Mouse (Mus musculus) myocyte (in vitro differentiated cells): ENCODE measurements at regions not wholly inside any gene's neighbourhood (a gene's known extent, or its start where the extent isn't known, plus 50 kb on each side); places are given as distances from the start of the nearest gene placed in this dataset.

Source experiments
- H3K27me3 ChIP-seq: one replicate; pipeline ENCODE4 v1.6.1; 2011; ENCODE audit not compliant: control insufficient read depth, insufficient read depth, insufficient read length
- H3K36me3 ChIP-seq: one replicate; pipeline ENCODE4 v1.6.1; 2011; ENCODE audit not compliant: control insufficient read depth, insufficient read depth
- H3K4me2 ChIP-seq: one replicate; pipeline ENCODE4 v1.6.1; 2011; ENCODE audit warnings: low read depth, control low read depth
- H3K4me3 ChIP-seq: one replicate; pipeline ENCODE4 v1.5.1; 2011; ENCODE audit warnings: mild to moderate bottlenecking, control low read depth, moderate library complexity
- H3K79me2 ChIP-seq: one replicate; pipeline ENCODE4 v1.6.1; 2011; ENCODE audit not compliant: control insufficient read depth, insufficient read depth
- H3ac ChIP-seq: one replicate; pipeline ENCODE4 v1.6.1; 2011; ENCODE audit not compliant: control insufficient read depth, insufficient read length
- CEBPB ChIP-seq: IDR thresholded peaks from 2 replicates; pipeline ENCODE4 v1.6.1; 2011; ENCODE audit warnings: mild to moderate bottlenecking, moderate library complexity; ENCODE audit not compliant: poor library complexity, insufficient read depth, severe bottlenecking
- E2F4 ChIP-seq: IDR thresholded peaks from one replicate; pipeline ENCODE4 v1.6.1; 2011; ENCODE audit warnings: mild to moderate bottlenecking, control low read depth, moderate library complexity; ENCODE audit not compliant: insufficient read depth
- MAX ChIP-seq: IDR thresholded peaks from one replicate; pipeline ENCODE4 v1.6.1; 2011; ENCODE audit warnings: low read depth, mild to moderate bottlenecking, control low read depth
- MYOD1 ChIP-seq, 3 experiments: IDR thresholded peaks; one replicate each; pipeline ENCODE4 v1.6.1; 2011; ENCODE audit warnings: control low read depth in 2 of 3, low read depth in 2 of 3, mild to moderate bottlenecking in 2 of 3, moderate library complexity in 1 of 3; ENCODE audit not compliant: insufficient read length in 2 of 3, control insufficient read depth in 1 of 3
- MYOG ChIP-seq, 3 experiments: IDR thresholded peaks; one replicate each; pipeline ENCODE4 v1.6.1; 2011; ENCODE audit warnings: control low read depth in 2 of 3, low read depth in 2 of 3, mild to moderate bottlenecking in 2 of 3; ENCODE audit not compliant: insufficient read length in 2 of 3, control insufficient read depth in 1 of 3, insufficient read depth in 1 of 3
- POLR2A ChIP-seq: IDR thresholded peaks from one replicate; pipeline ENCODE4 v1.6.1; 2011; ENCODE audit warnings: low read depth, mild to moderate bottlenecking, control low read depth, moderate library complexity; ENCODE audit not compliant: insufficient read length
- POLR2AphosphoS2 ChIP-seq: IDR thresholded peaks from one replicate; pipeline ENCODE4 v1.6.1; 2011; ENCODE audit warnings: low read depth, control low read depth; ENCODE audit not compliant: insufficient read length
- REST ChIP-seq: IDR thresholded peaks from one replicate; pipeline ENCODE4 v1.6.1; 2011; ENCODE audit warnings: mild to moderate bottlenecking, control low read depth, moderate library complexity; ENCODE audit not compliant: insufficient read depth, insufficient read length
- SRF ChIP-seq: IDR thresholded peaks from one replicate; pipeline ENCODE4 v1.6.1; 2011; ENCODE audit warnings: low read depth; ENCODE audit not compliant: control insufficient read depth, insufficient read length
- TCF12 ChIP-seq: IDR thresholded peaks from one replicate; pipeline ENCODE4 v1.6.1; 2011; ENCODE audit warnings: mild to moderate bottlenecking, control low read depth; ENCODE audit not compliant: poor library complexity, insufficient read depth, severe bottlenecking
- TCF3 ChIP-seq: IDR thresholded peaks from one replicate; pipeline ENCODE4 v1.6.1; 2011; ENCODE audit warnings: low read depth, control low read depth; ENCODE audit not compliant: insufficient read length
- USF1 ChIP-seq: IDR thresholded peaks from one replicate; pipeline ENCODE4 v1.6.1; 2011; ENCODE audit warnings: low read depth, mild to moderate bottlenecking, control low read depth, moderate library complexity

DNA sequence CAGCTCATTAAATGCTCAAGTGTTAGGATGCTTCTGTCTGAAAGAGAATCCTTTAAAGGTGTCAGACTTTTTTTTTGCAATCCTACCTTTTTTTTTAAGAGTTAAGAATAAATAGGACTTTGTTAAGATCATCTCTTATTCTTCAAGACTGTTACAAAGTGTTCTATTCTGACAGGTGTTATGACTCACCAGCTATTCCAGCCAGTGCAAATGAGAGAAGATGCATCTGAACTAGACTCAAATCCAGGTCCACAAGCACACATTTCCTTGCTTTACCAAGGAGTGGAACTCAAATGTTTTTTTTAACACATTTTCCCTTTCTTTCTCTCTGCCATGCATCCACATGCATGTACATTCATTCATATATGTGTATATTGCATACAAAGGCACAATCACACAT is 98.4 kb upstream of the Atp10a start:
- no peaks in the 10 kb centered on the region for H3K36me3 ChIP-seq
- H3K4me2 ChIP-seq, result no peak overlapping the region
- no peaks in the 10 kb centered on the region for H3K79me2 ChIP-seq
- no peak for TF ChIP-seq TCF3
- TF ChIP-seq MYOD1 (IDR thresholded peaks at IDR 0.05; ENCODE audit: control insufficient read depth in 1 of 3, insufficient read length in 2 of 3, low read depth in 2 of 3), result no peak
- TF ChIP-seq SRF, result no peak
- TF ChIP-seq E2F4, result no peak
- no peak for TF ChIP-seq TCF12
- TF ChIP-seq MYOG (IDR thresholded peaks at IDR 0.05; ENCODE audit: control insufficient read depth in 1 of 3, insufficient read depth in 1 of 3, insufficient read length in 2 of 3, low read depth in 2 of 3), result no peak
- TF ChIP-seq REST, result no peak
- no peak for TF ChIP-seq MAX
- no peak for TF ChIP-seq POLR2AphosphoS2
- TF ChIP-seq CEBPB, result no peak
- TF ChIP-seq USF1, result no peak
- TF ChIP-seq POLR2A, result no peak
- no peaks in the 10 kb centered on the region for H3K27me3 ChIP-seq
- H3K4me3 ChIP-seq, result no peak overlapping the region
- H3ac ChIP-seq, result no peak overlapping the region

DNA sequence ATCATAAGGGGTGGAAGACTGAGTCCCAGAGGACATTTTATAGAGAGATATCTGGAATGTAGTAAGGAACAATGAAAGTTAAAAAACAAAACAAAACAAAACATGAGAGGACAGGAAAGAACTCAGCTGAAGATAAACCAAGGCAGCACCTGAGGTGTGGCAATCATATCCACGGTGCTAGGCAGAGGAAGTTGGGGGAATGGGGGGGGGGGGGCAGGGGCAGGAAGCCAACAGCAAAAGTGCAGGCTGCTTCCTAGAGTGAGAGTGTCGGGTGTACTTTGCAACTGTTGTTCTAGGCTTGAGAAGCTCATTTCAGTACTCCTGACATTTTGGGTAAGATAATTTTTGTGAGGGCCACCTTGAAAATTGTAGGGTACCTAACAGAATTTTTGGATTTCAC is 87.2 kb upstream of the Atp10a start:
- H3K27me3 ChIP-seq, result no peaks in the 10 kb centered on the region
- no peak for TF ChIP-seq POLR2A

DNA sequence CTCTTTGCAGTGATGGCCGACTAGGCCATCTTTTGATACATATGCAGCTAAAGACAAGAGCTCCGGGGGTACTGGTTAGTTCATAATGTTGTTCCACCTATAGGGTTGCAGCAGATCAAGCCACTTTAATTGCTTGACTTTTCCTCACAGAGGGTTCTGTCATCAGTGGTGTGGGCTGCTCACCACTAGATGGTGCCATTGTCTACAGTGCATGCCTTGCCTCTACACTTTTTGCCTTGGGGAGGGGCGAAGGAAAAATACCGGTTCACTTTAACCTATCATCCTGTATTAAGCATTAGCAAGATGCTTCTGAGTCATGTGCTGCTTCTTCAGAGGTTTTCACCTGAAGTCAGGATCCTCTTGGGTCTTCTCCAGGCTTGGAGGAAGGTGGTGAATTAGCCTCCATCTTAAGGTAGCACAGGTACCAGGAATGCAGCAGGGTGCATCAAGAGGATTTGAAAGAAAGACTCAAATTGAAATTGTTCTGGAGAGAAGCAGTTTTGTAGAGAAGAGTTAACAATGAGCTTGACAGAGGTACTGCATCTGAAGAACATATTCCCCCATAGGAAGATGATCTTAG is 71.6 kb upstream of the Atp10a start:
- Histone ChIP-seq H3K27me3 (no peaks in the 10 kb centered on the region), H3K4me3 (no peak overlapping the region), H3K79me2 (no peaks in the 10 kb centered on the region), H3K4me2 (no peak overlapping the region), H3ac (no peak overlapping the region), H3K36me3 (no peaks in the 10 kb centered on the region)
- no peak for TF ChIP-seq MAX
- TF ChIP-seq POLR2A, result no peak
- no peak for TF ChIP-seq SRF
- TF ChIP-seq MYOD1 (IDR thresholded peaks at IDR 0.05; ENCODE audit: control insufficient read depth in 1 of 3, insufficient read length in 2 of 3, low read depth in 2 of 3), result no peak
- no peak for TF ChIP-seq CEBPB
- TF ChIP-seq USF1, result no peak
- TF ChIP-seq POLR2AphosphoS2, result no peak

More for the DNA sequence above, 87.2 kb upstream of the Atp10a start:
- no peaks in the 10 kb centered on the region for H3K79me2 ChIP-seq
- no peaks in the 10 kb centered on the region for H3K36me3 ChIP-seq
- H3ac ChIP-seq, result no peak overlapping the region
- H3K4me2 ChIP-seq, result no peak overlapping the region
- H3K4me3 ChIP-seq, result no peak overlapping the region

DNA sequence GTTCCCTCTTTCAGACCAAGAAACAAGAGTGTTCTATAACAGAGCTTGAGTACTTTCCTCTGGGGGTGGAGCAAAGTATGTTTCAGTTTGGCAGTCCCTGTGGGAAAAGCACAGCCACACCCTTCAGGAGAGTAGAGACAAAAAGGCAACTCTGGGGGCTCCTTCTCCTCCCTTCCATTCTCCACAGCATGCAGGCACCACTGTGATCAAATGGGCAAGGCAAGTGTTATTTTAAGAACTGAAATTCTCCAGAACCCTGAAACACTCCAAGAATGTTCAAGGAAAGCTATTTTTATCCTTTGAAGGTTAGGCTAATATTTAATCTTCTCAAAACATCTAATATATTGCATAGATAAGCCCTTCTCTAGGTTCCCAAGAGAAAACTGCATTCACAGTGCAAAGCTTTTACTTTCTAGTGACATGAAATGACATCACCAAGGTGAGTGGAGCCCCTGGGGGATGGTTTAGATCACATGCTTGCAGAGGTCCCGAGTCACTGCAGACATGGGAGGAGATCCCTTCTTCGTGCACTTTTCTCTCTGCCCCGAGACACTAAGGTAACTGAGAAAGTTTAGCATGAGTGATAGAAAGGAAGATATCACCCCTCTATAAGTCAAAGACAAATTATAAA is 70.2 kb upstream of the Atp10a start:
- Histone ChIP-seq H3K27me3 (no peaks in the 10 kb centered on the region), H3K4me3 (no peak overlapping the region), H3K36me3 (no peaks in the 10 kb centered on the region), H3K4me2 (peak overlapping the region; percentile 27), H3K79me2 (no peaks in the 10 kb centered on the region), H3ac (no peak overlapping the region)
- no peak for TF ChIP-seq USF1
- no peak for TF ChIP-seq MYOD1 (IDR thresholded peaks at IDR 0.05; ENCODE audit: control insufficient read depth in 1 of 3, insufficient read length in 2 of 3, low read depth in 2 of 3)
- no peak for TF ChIP-seq POLR2AphosphoS2
- no peak for TF ChIP-seq CEBPB
- no peak for TF ChIP-seq SRF
- TF ChIP-seq TCF3, result no peak
- no peak for TF ChIP-seq TCF12
- TF ChIP-seq E2F4, result no peak

DNA sequence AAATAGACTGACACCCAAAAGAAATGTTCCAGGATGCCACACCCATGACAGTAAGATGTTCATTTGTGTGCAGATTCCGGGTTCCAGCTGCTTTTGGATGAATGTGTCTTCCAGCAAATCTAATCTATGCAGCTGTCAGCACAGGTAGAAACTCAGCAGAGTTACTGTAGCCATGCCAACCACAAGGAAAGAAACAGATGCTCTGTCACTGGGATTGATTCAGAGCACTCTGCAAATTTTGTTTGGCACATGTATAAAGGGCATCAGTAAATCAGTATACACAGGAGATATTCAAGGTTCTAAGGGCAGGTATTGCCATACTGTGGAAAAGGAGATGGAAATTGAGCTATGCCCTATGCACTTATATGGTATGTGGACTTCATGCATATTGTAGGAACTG is 60.0 kb upstream of the Atp10a start:
- Histone ChIP-seq H3K4me3 (no peak overlapping the region), H3K36me3 (no peaks in the 10 kb centered on the region), H3K27me3 (no peaks in the 10 kb centered on the region), H3K4me2 (no peak overlapping the region), H3K79me2 (no peaks in the 10 kb centered on the region), H3ac (no peak overlapping the region)
- TF ChIP-seq TCF12, result no peak
- TF ChIP-seq E2F4, result no peak
- TF ChIP-seq CEBPB, result no peak
- TF ChIP-seq POLR2AphosphoS2, result no peak
- no peak for TF ChIP-seq USF1
- no peak for TF ChIP-seq MYOG (IDR thresholded peaks at IDR 0.05; ENCODE audit: control insufficient read depth in 1 of 3, insufficient read depth in 1 of 3, insufficient read length in 2 of 3, low read depth in 2 of 3)
- TF ChIP-seq SRF, result no peak
- TF ChIP-seq TCF3, result no peak
- no peak for TF ChIP-seq REST
- TF ChIP-seq MYOD1 (IDR thresholded peaks at IDR 0.05; ENCODE audit: control insufficient read depth in 1 of 3, insufficient read length in 2 of 3, low read depth in 2 of 3), result no peak
- TF ChIP-seq POLR2A, result no peak
- TF ChIP-seq MAX, result no peak
